Mouse (Mus musculus) limb, embryonic 15.5 days (tissue): ENCODE data around the gene Itga5. TPM values are rescaled to one million over a fixed set of nuclear protein-coding genes. Genes with fewer than 3 reads are reported as not detected.
A peak's percentile ranks its signal among the peaks of the same experiment; 100 is the strongest.

Experiments
- ATAC-seq: fragments of 200-750 bp; cut with Nextera tagmentation; 2 replicates; pipeline ENCODE4 v1.8.0; 2017; ENCODE audit warnings: low read depth, moderate TSS enrichment; ENCODE audit not compliant: insufficient number of reproducible peaks, low FRiP score, low TSS enrichment
- H3K27ac ChIP-seq: fragments of 300-500 bp; sonication (generic); 2 replicates; pipeline ENCODE4 v1.5.1; 2015; ENCODE audit warnings: moderate library complexity, mild to moderate bottlenecking, inconsistent platforms
- H3K27me3 ChIP-seq: fragments of 300-500 bp; sonication (generic); 2 replicates; pipeline ENCODE4 v1.6.1; 2015; ENCODE audit warnings: inconsistent platforms
- H3K36me3 ChIP-seq: fragments of 300-500 bp; sonication (generic); 2 replicates; pipeline ENCODE4 v1.6.1; 2015; ENCODE audit warnings: inconsistent platforms
- H3K4me1 ChIP-seq: fragments of 300-500 bp; sonication (generic); 2 replicates; pipeline ENCODE4 v1.6.1; 2015; ENCODE audit warnings: inconsistent platforms
- H3K4me2 ChIP-seq: fragments of 300-500 bp; sonication (generic); 2 replicates; pipeline ENCODE4 v1.6.1; 2015; ENCODE audit warnings: mild to moderate bottlenecking, inconsistent platforms
- H3K4me3 ChIP-seq: fragments of 300-500 bp; sonication (generic); 2 replicates; pipeline ENCODE4 v1.5.1; 2015; ENCODE audit warnings: mild to moderate bottlenecking, inconsistent platforms
- H3K9ac ChIP-seq: fragments of 300-500 bp; sonication (generic); 2 replicates; pipeline ENCODE4 v1.6.1; 2015; ENCODE audit warnings: inconsistent platforms
- H3K9me3 ChIP-seq: fragments of 300-500 bp; sonication (generic); 2 replicates; pipeline ENCODE4 v1.6.1; 2016; ENCODE audit warnings: inconsistent platforms
- WGBS: fragments of 180-500 bp; shearing (Covaris S2); methylation state at CpG from one replicate; pipeline ENCODE4 v1.1.7; 2015; 5-methylcytosine and 5-hydroxymethylcytosine counted together
- polyA plus RNA-seq: library from polyadenylated mRNA; unstranded; fragments of >200 nt; fragmentation: Nextera tagmentation; extraction: Ambion mirVana; gene quantifications from 2 replicates; pipeline ENCODE4 v1.2.1, GENCODE M21; 2015

The Itga5 gene
- polyA plus RNA-seq, 1 experiment from 2014 or later, result 62.0 TPM

GRCm38 (mm10) chr15:103305070-103305678 lies 61.4 kb downstream of the Itga5 start:
- H3K4me2 ChIP-seq, result peak overlapping the region; percentile 76
- peak; percentile 95 for ATAC-seq
- peak overlapping the region; percentile 97 for H3K27ac ChIP-seq
- H3K9ac ChIP-seq, result peak overlapping the region; percentile 50
- peak overlapping the region; percentile 48 for H3K4me3 ChIP-seq
- H3K4me1 ChIP-seq, result peaks cover 73% of the 10 kb centered on the region
- H3K36me3 ChIP-seq, result no peaks in the 10 kb centered on the region
- no peaks in the 10 kb centered on the region for H3K27me3 ChIP-seq
- no peaks in the 10 kb centered on the region for H3K9me3 ChIP-seq
- under 1% methylated on average over 59 of the region's 71 CpGs for WGBS

- WGBS, result under 1% methylated on average over 9 of the region's 9 CpGs
Observed at GRCm38 (mm10) chr15:103304616-103304969, 62.0 kb downstream of the Itga5 start.

GRCm38 (mm10) chr15:103303916-103304615 lies 62.5 kb downstream of the Itga5 start:
- Histone ChIP-seq H3K4me2 (peak overlapping the region; percentile 76), H3K36me3 (0 out of 2 replicates have a peak, but pooled peaks cover 1% of the 10 kb centered on the region), H3K4me1 (peaks cover 84% of the 10 kb centered on the region), H3K27ac (peak overlapping the region; percentile 97), H3K27me3 (no peaks in the 10 kb centered on the region), H3K9me3 (no peaks in the 10 kb centered on the region), H3K4me3 (peak overlapping the region; percentile 48), H3K9ac (peak overlapping the region; percentile 24)
- 10% methylated on average over 8 of the region's 8 CpGs for WGBS
- no peak for ATAC-seq

More at GRCm38 (mm10) chr15:103304616-103304969, 62.0 kb downstream of the Itga5 start:
- H3K9ac ChIP-seq, result peak overlapping the region; percentile 24
- H3K27ac ChIP-seq, result peak overlapping the region; percentile 97
- H3K4me1 ChIP-seq, result peaks cover 79% of the 10 kb centered on the region
- no peaks in the 10 kb centered on the region for H3K9me3 ChIP-seq
- no peaks in the 10 kb centered on the region for H3K36me3 ChIP-seq
- H3K4me3 ChIP-seq, result peak overlapping the region; percentile 48
- H3K27me3 ChIP-seq, result no peaks in the 10 kb centered on the region
- H3K4me2 ChIP-seq, result peak overlapping the region; percentile 76
- ATAC-seq, result no peak

- H3K27ac ChIP-seq, result peak overlapping the region; percentile 97
- ATAC-seq, result no peak
- H3K4me2 ChIP-seq, result no peak overlapping the region
Observed at GRCm38 (mm10) chr15:103302341-103303021, 64.1 kb downstream of the Itga5 start.

GRCm38 (mm10) chr15:103301547-103302340 lies 64.8 kb downstream of the Itga5 start:
- no peaks in the 10 kb centered on the region for H3K27me3 ChIP-seq
- no peaks in the 10 kb centered on the region for H3K9me3 ChIP-seq
- 25% methylated on average over 5 of the region's 5 CpGs for WGBS
- H3K4me2 ChIP-seq, result no peak overlapping the region
- no peak overlapping the region for H3K9ac ChIP-seq
- peaks cover 21% of the 10 kb centered on the region for H3K36me3 ChIP-seq
- peak overlapping the region; percentile 97 for H3K27ac ChIP-seq
- peaks cover 88% of the 10 kb centered on the region for H3K4me1 ChIP-seq
- ATAC-seq, result no peak
- H3K4me3 ChIP-seq, result no peak overlapping the region

More at GRCm38 (mm10) chr15:103302341-103303021, 64.1 kb downstream of the Itga5 start:
- 18% methylated on average over 6 of the region's 6 CpGs for WGBS
- peaks cover 90% of the 10 kb centered on the region for H3K4me1 ChIP-seq
- no peaks in the 10 kb centered on the region for H3K9me3 ChIP-seq
- peaks cover 14% of the 10 kb centered on the region for H3K36me3 ChIP-seq
- no peak overlapping the region for H3K9ac ChIP-seq
- no peak overlapping the region for H3K4me3 ChIP-seq
- H3K27me3 ChIP-seq, result no peaks in the 10 kb centered on the region

- H3K4me2 ChIP-seq, result peak overlapping the region; percentile 40; the same call in 1 of the 2 replicates
- H3K4me1 ChIP-seq, result peaks cover 86% of the 10 kb centered on the region
- H3K36me3 ChIP-seq, result peaks cover 24% of the 10 kb centered on the region
- 6% methylated on average over 2 of the region's 2 CpGs for WGBS
- ATAC-seq, result peak; percentile 49
- H3K4me3 ChIP-seq, result 0 out of 2 replicates have a peak overlapping the region, but pooled peaks have one; percentile 19
- H3K9me3 ChIP-seq, result no peaks in the 10 kb centered on the region
- H3K9ac ChIP-seq, result no peak overlapping the region
- H3K27me3 ChIP-seq, result no peaks in the 10 kb centered on the region
- H3K27ac ChIP-seq, result peak overlapping the region; percentile 97
Observed at GRCm38 (mm10) chr15:103301046-103301445, 65.5 kb downstream of the Itga5 start.

DNA sequence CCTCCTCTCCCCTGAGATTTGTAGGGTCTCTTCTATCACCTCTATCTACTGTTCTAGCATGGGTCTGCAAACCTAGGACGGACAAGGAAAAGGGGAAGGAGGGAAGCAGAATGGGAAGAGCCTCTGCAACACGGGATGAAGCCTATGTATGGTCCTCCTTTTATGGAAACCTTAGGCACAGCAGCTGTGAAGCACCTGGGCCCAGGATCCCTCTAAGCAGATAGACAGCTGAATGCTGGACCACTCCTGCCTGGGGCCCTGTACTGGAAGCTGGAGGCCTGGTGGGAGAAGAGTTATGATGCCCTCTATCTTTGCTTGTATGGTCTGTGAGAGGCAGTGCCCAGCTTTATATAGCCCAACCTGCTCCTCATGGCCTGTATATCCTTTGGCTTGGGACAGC lies 66.0 kb downstream of the Itga5 start:
- H3K9me3 ChIP-seq, result no peaks in the 10 kb centered on the region
- H3K36me3 ChIP-seq, result peaks cover 24% of the 10 kb centered on the region
- peaks cover 87% of the 10 kb centered on the region for H3K4me1 ChIP-seq
- ATAC-seq, result no peak
- H3K9ac ChIP-seq, result no peak overlapping the region
- H3K27me3 ChIP-seq, result no peaks in the 10 kb centered on the region
- 6% methylated on average over 2 of the region's 2 CpGs for WGBS
- H3K27ac ChIP-seq, result peak overlapping the region; percentile 97
- peak overlapping the region; percentile 40 for H3K4me2 ChIP-seq
- H3K4me3 ChIP-seq, result peak overlapping the region; percentile 19; the same call in 1 of the 2 replicates

DNA sequence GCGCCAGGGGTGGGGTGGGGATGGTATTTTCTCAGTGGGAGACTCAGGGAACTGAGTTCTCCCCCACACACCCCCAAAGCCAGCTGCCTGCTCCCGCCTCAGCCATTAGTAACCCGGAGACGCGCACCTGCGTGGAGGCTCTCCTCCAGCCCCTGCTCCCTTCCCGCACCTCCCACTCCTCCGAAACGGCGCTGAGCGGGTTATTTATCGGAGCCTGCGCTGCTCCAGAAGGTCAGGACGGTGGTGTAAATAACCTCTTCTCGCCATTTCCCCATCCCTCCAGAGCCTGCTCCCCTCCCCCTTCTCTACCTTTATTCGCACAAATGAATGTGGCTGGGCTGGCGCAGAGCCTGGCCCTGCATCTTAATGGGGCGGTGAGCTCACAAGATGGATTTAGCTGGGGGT lies 66.5 kb downstream of the Itga5 start:
- ATAC-seq, result peak; percentile 59; the same call in 1 of the 2 replicates
- peak overlapping the region; percentile 19; the same call in 1 of the 2 replicates for H3K4me3 ChIP-seq
- no peaks in the 10 kb centered on the region for H3K9me3 ChIP-seq
- peaks cover 90% of the 10 kb centered on the region for H3K4me1 ChIP-seq
- H3K27ac ChIP-seq, result peak overlapping the region; percentile 97
- WGBS, result 10% methylated on average over 18 of the region's 18 CpGs
- H3K9ac ChIP-seq, result no peak overlapping the region
- H3K27me3 ChIP-seq, result no peaks in the 10 kb centered on the region
- H3K4me2 ChIP-seq, result peak overlapping the region; percentile 40
- H3K36me3 ChIP-seq, result peaks cover 24% of the 10 kb centered on the region

- ATAC-seq, result no peak
- no peaks in the 10 kb centered on the region for H3K9me3 ChIP-seq
- peak overlapping the region; percentile 97 for H3K27ac ChIP-seq
- H3K4me3 ChIP-seq, result peak overlapping the region; percentile 19; the same call in 1 of the 2 replicates
- H3K27me3 ChIP-seq, result no peaks in the 10 kb centered on the region
- peaks cover 24% of the 10 kb centered on the region for H3K36me3 ChIP-seq
- peaks cover 91% of the 10 kb centered on the region for H3K4me1 ChIP-seq
- H3K9ac ChIP-seq, result no peak overlapping the region
- WGBS, result 32% methylated on average over 8 of the region's 8 CpGs
- peak overlapping the region; percentile 40 for H3K4me2 ChIP-seq
Observed at GRCm38 (mm10) chr15:103299644-103300043, 66.9 kb downstream of the Itga5 start.

- no peaks in the 10 kb centered on the region for H3K9me3 ChIP-seq
- peaks cover 24% of the 10 kb centered on the region for H3K36me3 ChIP-seq
- 51% methylated on average over 5 of the region's 5 CpGs for WGBS
- no peaks in the 10 kb centered on the region for H3K27me3 ChIP-seq
- peaks cover 87% of the 10 kb centered on the region for H3K4me1 ChIP-seq
- H3K27ac ChIP-seq, result peak overlapping the region; percentile 97
- H3K4me3 ChIP-seq, result no peak overlapping the region
- H3K4me2 ChIP-seq, result peak overlapping the region; percentile 40; the same call in 1 of the 2 replicates
- no peak for ATAC-seq
- no peak overlapping the region for H3K9ac ChIP-seq
Observed at GRCm38 (mm10) chr15:103298861-103299616, 67.5 kb downstream of the Itga5 start.
